Mouse (Mus musculus) forebrain, embryonic 13.5 days (tissue): ENCODE measurements around the gene Mtm1. TPM values are rescaled to one million over a fixed set of nuclear protein-coding genes. Genes with fewer than 3 reads are reported as not detected.
"Not testable (repeated sequence)": the region's sequence is repeated elsewhere in the genome, so short reads cannot be mapped to it uniquely, and the experiment has no call there.

Experiments used
- ATAC-seq: fragments of 200-750 bp; cut with Nextera tagmentation; 2 replicates; pipeline ENCODE4 v1.8.0; 2017
- H3K27ac ChIP-seq: fragments of 300-500 bp; sonication (generic); 2 replicates; pipeline ENCODE4 v1.5.1; 2015; ENCODE audit warnings: inconsistent platforms, mild to moderate bottlenecking, moderate library complexity
- H3K27me3 ChIP-seq: fragments of 300-500 bp; sonication (generic); 2 replicates; pipeline ENCODE4 v1.6.1; 2015; ENCODE audit warnings: mild to moderate bottlenecking, inconsistent platforms
- H3K36me3 ChIP-seq: fragments of 300-500 bp; sonication (generic); 2 replicates; pipeline ENCODE4 v1.6.1; 2015; ENCODE audit warnings: mild to moderate bottlenecking, inconsistent platforms; ENCODE audit not compliant: poor library complexity, severe bottlenecking
- H3K4me1 ChIP-seq: fragments of 300-500 bp; sonication (generic); 2 replicates; pipeline ENCODE4 v1.6.1; 2015; ENCODE audit warnings: inconsistent platforms
- H3K4me2 ChIP-seq: fragments of 300-500 bp; sonication (generic); 2 replicates; pipeline ENCODE4 v1.6.1; 2015; ENCODE audit warnings: inconsistent platforms, mild to moderate bottlenecking, moderate library complexity
- H3K4me3 ChIP-seq: fragments of 300-500 bp; sonication (generic); 2 replicates; pipeline ENCODE4 v1.5.1; 2015; ENCODE audit warnings: mild to moderate bottlenecking, inconsistent platforms
- H3K9ac ChIP-seq: fragments of 300-500 bp; sonication (generic); 2 replicates; pipeline ENCODE4 v1.6.1; 2015; ENCODE audit warnings: mild to moderate bottlenecking, inconsistent platforms
- H3K9me3 ChIP-seq: fragments of 300-500 bp; sonication (generic); replicated peaks from 2 replicates; pipeline ENCODE4 v1.6.1; 2016; ENCODE audit warnings: inconsistent platforms
- WGBS: fragments of 180-500 bp; shearing (Covaris S2); methylation state at CpG from one replicate; pipeline ENCODE4 v1.1.7; 2015; 5-methylcytosine and 5-hydroxymethylcytosine counted together
- polyA plus RNA-seq: library from polyadenylated mRNA; unstranded; fragments of >200 nt; fragmentation: Nextera tagmentation; extraction: Ambion mirVana; gene quantifications from 2 replicates; pipeline ENCODE4 v1.2.1, GENCODE M21; 2015

Gene Mtm1
- polyA plus RNA-seq, 1 experiment from 2014 or later: 6.0 TPM

- no peaks in the 10 kb centered on the region for H3K27me3 ChIP-seq
- no peak for ATAC-seq
- H3K9ac ChIP-seq: no peak overlapping the region
- H3K4me3 ChIP-seq: no peak overlapping the region
- H3K9me3 ChIP-seq: no peaks in the 10 kb centered on the region
- WGBS: 79% methylated on average over 2 of the region's 2 CpGs
- H3K4me2 ChIP-seq: no peak overlapping the region
- no peaks in the 10 kb centered on the region for H3K4me1 ChIP-seq
- no peaks in the 10 kb centered on the region for H3K36me3 ChIP-seq
- H3K27ac ChIP-seq: no peak overlapping the region
Observed at GRCm38 (mm10) chrX:71296005-71296404, 85.4 kb downstream of the Mtm1 start.

- no peak overlapping the region for H3K27ac ChIP-seq
- ATAC-seq: no peak
- no peaks in the 10 kb centered on the region for H3K9me3 ChIP-seq
- 86% methylated on average over 5 of the region's 5 CpGs for WGBS
- no peaks in the 10 kb centered on the region for H3K27me3 ChIP-seq
- no peaks in the 10 kb centered on the region for H3K36me3 ChIP-seq
- no peak overlapping the region for H3K4me3 ChIP-seq
- no peaks in the 10 kb centered on the region for H3K4me1 ChIP-seq
- H3K4me2 ChIP-seq: no peak overlapping the region
- no peak overlapping the region for H3K9ac ChIP-seq
Observed at GRCm38 (mm10) chrX:71302148-71302547, 91.6 kb downstream of the Mtm1 start.

- Histone ChIP-seq H3K27ac (no peak overlapping the region), H3K27me3 (no peaks in the 10 kb centered on the region), H3K9ac (no peak overlapping the region), H3K36me3 (no peaks in the 10 kb centered on the region), H3K4me1 (no peaks in the 10 kb centered on the region), H3K4me3 (no peak overlapping the region), H3K4me2 (no peak overlapping the region), H3K9me3 (no peaks in the 10 kb centered on the region)
- peak; percentile 69; the same call in 1 of the 2 replicates for ATAC-seq
- 40% methylated on average over 8 of the region's 8 CpGs for WGBS
Observed at GRCm38 (mm10) chrX:71311229-71311628, 100.7 kb downstream of the Mtm1 start.

GRCm38 (mm10) chrX:71314380-71314779 lies 103.8 kb downstream of the Mtm1 start:
- Histone ChIP-seq H3K27me3 (no peaks in the 10 kb centered on the region), H3K4me1 (no peaks in the 10 kb centered on the region), H3K27ac (no peak overlapping the region), H3K9me3 (no peaks in the 10 kb centered on the region), H3K9ac (no peak overlapping the region), H3K36me3 (no peaks in the 10 kb centered on the region), H3K4me3 (no peak overlapping the region), H3K4me2 (no peak overlapping the region)
- WGBS: 87% methylated on average over 5 of the region's 5 CpGs
- ATAC-seq: no peak

GRCm38 (mm10) chrX:71352033-71352432 lies 141.5 kb downstream of the Mtm1 start:
- 81% methylated on average over 1 of the region's 1 CpGs for WGBS
- Histone ChIP-seq H3K27me3 (no peaks in the 10 kb centered on the region), H3K4me3 (no peak overlapping the region), H3K36me3 (no peaks in the 10 kb centered on the region), H3K4me1 (no peaks in the 10 kb centered on the region), H3K4me2 (no peak overlapping the region), H3K27ac (no peak overlapping the region), H3K9me3 (no peaks in the 10 kb centered on the region), H3K9ac (no peak overlapping the region)
- ATAC-seq: no peak

DNA sequence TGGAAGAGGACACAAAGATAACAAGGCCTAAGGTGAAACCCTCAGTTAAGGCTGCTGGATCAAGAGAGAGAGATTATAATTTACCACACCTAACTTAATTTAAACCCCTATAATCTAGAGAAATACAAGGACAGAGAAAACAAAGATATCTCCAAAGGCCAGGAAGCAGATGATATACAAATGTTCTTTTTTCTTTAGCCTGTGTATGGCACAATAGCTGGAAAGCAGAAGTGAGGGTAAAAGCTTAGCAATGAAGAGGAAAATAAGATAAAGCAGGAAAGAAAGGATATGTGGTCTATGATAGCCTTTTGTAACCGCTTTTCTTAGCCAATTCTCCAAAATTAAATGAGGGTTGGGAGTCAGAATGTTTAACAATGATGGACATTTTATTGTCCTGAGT lies 144.8 kb downstream of the Mtm1 start:
- ATAC-seq: no peak
- Histone ChIP-seq H3K9me3 (no peaks in the 10 kb centered on the region), H3K9ac (no peak overlapping the region), H3K36me3 (no peaks in the 10 kb centered on the region), H3K4me3 (no peak overlapping the region), H3K4me2 (no peak overlapping the region), H3K4me1 (no peaks in the 10 kb centered on the region), H3K27ac (no peak overlapping the region), H3K27me3 (no peaks in the 10 kb centered on the region)
- WGBS: 62% methylated on average over 1 of the region's 1 CpGs

GRCm38 (mm10) chrX:71361793-71362192 lies 151.2 kb downstream of the Mtm1 start:
- 91% methylated on average over 10 of the region's 10 CpGs for WGBS
- not testable (repeated sequence) for H3K4me3 ChIP-seq, H3K9me3 ChIP-seq, ATAC-seq, H3K27me3 ChIP-seq, H3K36me3 ChIP-seq, H3K4me1 ChIP-seq, H3K27ac ChIP-seq, H3K9ac ChIP-seq, H3K4me2 ChIP-seq

DNA sequence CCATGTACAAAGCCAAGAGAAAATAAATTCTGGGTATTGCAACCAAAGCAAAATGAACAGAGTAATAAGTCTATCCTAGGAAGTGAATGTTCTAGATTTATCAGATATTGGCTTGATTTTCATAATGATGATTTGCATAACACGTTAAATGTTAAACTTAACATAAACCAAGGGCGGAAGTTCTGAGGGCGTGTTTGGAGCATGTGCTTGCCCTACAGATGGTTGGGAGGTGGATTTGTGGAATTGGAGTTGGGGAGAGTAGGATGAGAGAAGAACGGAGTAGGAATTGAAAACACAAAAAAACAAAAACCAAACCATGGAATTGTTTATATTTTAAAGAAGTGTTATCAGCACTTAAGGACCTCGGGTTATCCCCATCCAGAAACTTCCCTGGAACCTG lies 153.5 kb downstream of the Mtm1 start:
- Histone ChIP-seq H3K4me1 (no peaks in the 10 kb centered on the region), H3K9me3 (no peaks in the 10 kb centered on the region), H3K27ac (no peak overlapping the region), H3K27me3 (no peaks in the 10 kb centered on the region), H3K4me3 (peak overlapping the region; percentile 60), H3K4me2 (peak overlapping the region; percentile 62), H3K36me3 (no peaks in the 10 kb centered on the region), H3K9ac (no peak overlapping the region)
- WGBS: 70% methylated on average over 5 of the region's 5 CpGs
- ATAC-seq: no peak

DNA sequence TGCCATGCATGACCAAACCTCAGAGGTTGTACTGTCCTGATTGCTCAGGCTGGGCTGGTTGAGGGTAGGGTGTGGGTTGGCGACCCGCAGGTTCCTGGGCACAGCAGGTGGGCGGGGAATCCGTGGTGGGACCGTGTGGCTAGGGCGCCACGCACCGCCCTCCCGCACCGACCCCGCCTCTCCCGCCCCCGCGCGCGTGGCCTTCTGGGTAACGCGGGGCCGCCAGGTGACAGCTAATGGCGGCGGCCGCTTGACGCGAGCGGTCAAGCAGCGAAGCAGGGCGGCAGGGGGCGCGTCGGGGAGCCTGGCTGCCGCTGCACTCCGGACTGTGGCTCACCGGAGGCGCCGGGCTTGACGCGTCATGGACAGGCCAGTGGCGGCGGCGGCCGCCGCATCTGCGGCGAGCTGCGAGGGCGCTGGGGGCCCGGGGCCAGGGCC lies 154.0 kb downstream of the Mtm1 start, which contains the start of gene Mtmr1:
Gene Mtmr1, plus strand, starts transcription at position 207 of the 438 bp plus-strand sequence.
- H3K27ac ChIP-seq: peak within 1 kb of the TSS; percentile 44; the same call in 1 of the 2 replicates
- ATAC-seq: peak; percentile 87
- 34% methylated on average over 18 of the region's 47 CpGs for WGBS

GRCm38 (mm10) chrX:71365011-71365410 lies 154.4 kb downstream of the Mtm1 start:
- Histone ChIP-seq H3K27me3 (no peaks in the 10 kb centered on the region), H3K4me3 (peak overlapping the region; percentile 60), H3K27ac (peak overlapping the region; percentile 44; the same call in 1 of the 2 replicates), H3K4me1 (no peaks in the 10 kb centered on the region), H3K9ac (peak overlapping the region; percentile 75), H3K9me3 (no peaks in the 10 kb centered on the region), H3K4me2 (peak overlapping the region; percentile 62), H3K36me3 (no peaks in the 10 kb centered on the region)
- WGBS: 19% methylated on average over 16 of the region's 20 CpGs
- ATAC-seq: peak; percentile 81

More for the DNA sequence above, 154.0 kb downstream of the Mtm1 start, which contains the start of gene Mtmr1:
- H3K9me3 ChIP-seq: no peaks in the 10 kb centered on the region
- no peaks in the 10 kb centered on the region for H3K36me3 ChIP-seq
- H3K27me3 ChIP-seq: no peaks in the 10 kb centered on the region
- H3K9ac ChIP-seq: peak within 1 kb of the TSS; percentile 75
- H3K4me3 ChIP-seq: peak within 1 kb of the TSS; percentile 60
- peak within 1 kb of the TSS; percentile 62 for H3K4me2 ChIP-seq
- H3K4me1 ChIP-seq: no peaks in the 10 kb centered on the region

Other genes with a start within 250 kb of the Mtm1 start
- gene Mamld1, start 160.5 kb upstream of the Mtm1 start, polyA plus RNA-seq: 6.4 and 6.8 TPM in 2 replicates
- 16.1 and 16.3 TPM in 2 replicates for gene Mtmr1, start 154.0 kb downstream of the Mtm1 start, polyA plus RNA-seq